Mouse (Mus musculus) layer of hippocampus, adult 8-10 months (tissue): ENCODE data around the gene Gm44790. TPM values are rescaled to one million over a fixed set of nuclear protein-coding genes. Genes with fewer than 3 reads are reported as not detected.
"Not testable (repeated sequence)": the region's sequence is repeated elsewhere in the genome, so short reads cannot be mapped to it uniquely, and the experiment has no call there.

Experiments
- DNase-seq, 2 experiments: peaks; one replicate each; pipeline ENCODE4 v3.0.0; 2022; ENCODE audit warnings: low spot score in 2 of 2
- total RNA-seq, 4 experiments: library from RNA; stranded (reverse); gene quantifications; 2 replicates each; pipeline ENCODE4 v1.2.4; 2022

The Gm44790 gene
- total RNA-seq: 1 to 10 TPM in 2 of 4 experiments, not detected in 2; 1.1 to 1.9 TPM

- no peak for DNase-seq
Observed at GRCm38 (mm10) chr6:86426358-86426757, at the start of gene Gm44790. Gene Gm44790, plus strand, starts transcription at chr6:86426658.

- no peak for DNase-seq
Observed at GRCm38 (mm10) chr6:86378341-86378740, 48.1 kb upstream of the Gm44790 start.

GRCm38 (mm10) chr6:86380112-86380511, 46.3 kb upstream of the Gm44790 start:
- not testable (repeated sequence) for DNase-seq

- DNase-seq: no peak
Observed at GRCm38 (mm10) chr6:86382551-86382950, 43.9 kb upstream of the Gm44790 start.

GRCm38 (mm10) chr6:86383370-86383769, 43.1 kb upstream of the Gm44790 start:
- DNase-seq: no peak

- no peak for DNase-seq
Observed at GRCm38 (mm10) chr6:86384692-86385091, 41.8 kb upstream of the Gm44790 start.

- no peak for DNase-seq
Observed at GRCm38 (mm10) chr6:86385362-86386104, 40.9 kb upstream of the Gm44790 start.

GRCm38 (mm10) chr6:86387313-86387712, 39.1 kb upstream of the Gm44790 start:
- no peak for DNase-seq

- DNase-seq: no peak
Observed at GRCm38 (mm10) chr6:86388461-86388860, 38.0 kb upstream of the Gm44790 start.

- DNase-seq: no peak
Observed at GRCm38 (mm10) chr6:86391326-86391725, 35.1 kb upstream of the Gm44790 start.

GRCm38 (mm10) chr6:86393187-86393586, 33.3 kb upstream of the Gm44790 start:
- no peak for DNase-seq

GRCm38 (mm10) chr6:86394078-86394720, 32.3 kb upstream of the Gm44790 start:
- DNase-seq: no peak

- DNase-seq: no peak
Observed at GRCm38 (mm10) chr6:86395021-86395420, 31.4 kb upstream of the Gm44790 start.

- no peak for DNase-seq
Observed at GRCm38 (mm10) chr6:86395969-86396368, 30.5 kb upstream of the Gm44790 start.

- peak; percentile 76 to 84 for DNase-seq
Observed at GRCm38 (mm10) chr6:86396581-86397256, 29.7 kb upstream of the Gm44790 start, which contains the start of gene Pcyox1. Gene Pcyox1, minus strand, starts transcription at chr6:86397154.

- no peak for DNase-seq
Observed at GRCm38 (mm10) chr6:86397257-86397980, 29.0 kb upstream of the Gm44790 start.

- DNase-seq: no peak
Observed at GRCm38 (mm10) chr6:86398986-86399385, 27.5 kb upstream of the Gm44790 start.

GRCm38 (mm10) chr6:86399995-86400394, 26.5 kb upstream of the Gm44790 start:
- DNase-seq: no peak

GRCm38 (mm10) chr6:86400972-86401371, 25.5 kb upstream of the Gm44790 start:
- DNase-seq: peak in 1 of 2 experiments; percentile 42

- DNase-seq: no peak
Observed at GRCm38 (mm10) chr6:86402681-86403607, 23.5 kb upstream of the Gm44790 start.
